Mouse (Mus musculus): ENCODE measurements around the gene Eya4. TPM values are rescaled to one million over a fixed set of nuclear protein-coding genes. Genes with fewer than 3 reads are reported as not detected.

Eya4 gene
- total RNA-seq, 2 experiments from 2014 or later, result 4.9 to 5.1 TPM

DNA sequence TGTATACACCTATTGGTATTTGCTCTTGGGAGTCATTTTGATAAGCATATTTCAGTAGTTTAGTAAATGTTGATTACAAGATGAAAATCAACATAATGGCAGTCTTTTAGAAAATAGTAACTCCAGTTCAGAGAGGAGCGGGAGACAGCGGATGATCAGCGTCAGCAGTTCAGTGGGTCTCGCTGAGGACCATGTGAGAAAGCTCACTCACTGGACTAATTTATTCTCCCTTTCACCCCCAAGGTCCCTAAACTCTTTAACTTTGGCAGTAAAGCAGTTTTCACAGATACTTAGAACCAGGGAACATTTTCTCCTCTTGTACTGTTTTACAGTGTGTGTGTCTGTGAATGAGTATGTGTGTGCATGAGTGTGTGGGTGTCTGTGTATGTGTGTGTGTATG, 115.2 kb downstream of the Eya4 start:
- DNase-seq (ENCODE audit: low spot score in 2 of 2), result no peak

DNA sequence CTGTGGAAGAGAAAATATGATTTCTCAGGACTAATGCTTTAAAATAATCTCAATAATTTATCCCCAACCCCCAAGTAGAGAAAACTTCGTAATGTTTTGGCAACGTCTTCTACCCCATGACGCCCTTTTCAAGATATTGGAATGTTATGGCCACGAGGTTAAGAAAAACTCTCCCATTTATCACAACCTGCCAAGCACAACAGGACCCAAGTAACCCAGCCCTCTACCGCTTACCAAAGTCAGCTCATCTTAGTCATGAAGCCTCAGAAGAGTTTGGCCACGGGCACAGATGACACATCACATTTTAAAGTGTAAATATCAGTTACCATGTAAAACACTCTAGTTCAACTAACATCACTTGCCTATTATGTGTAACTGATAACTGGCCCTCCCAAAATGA, 117.2 kb downstream of the Eya4 start:
- DNase-seq (ENCODE audit: low spot score in 2 of 2), result no peak

- DNase-seq (ENCODE audit: low spot score in 2 of 2), result no peak
Observed at GRCm38 (mm10) chr10:23230863-23231262, 119.7 kb downstream of the Eya4 start.

DNA sequence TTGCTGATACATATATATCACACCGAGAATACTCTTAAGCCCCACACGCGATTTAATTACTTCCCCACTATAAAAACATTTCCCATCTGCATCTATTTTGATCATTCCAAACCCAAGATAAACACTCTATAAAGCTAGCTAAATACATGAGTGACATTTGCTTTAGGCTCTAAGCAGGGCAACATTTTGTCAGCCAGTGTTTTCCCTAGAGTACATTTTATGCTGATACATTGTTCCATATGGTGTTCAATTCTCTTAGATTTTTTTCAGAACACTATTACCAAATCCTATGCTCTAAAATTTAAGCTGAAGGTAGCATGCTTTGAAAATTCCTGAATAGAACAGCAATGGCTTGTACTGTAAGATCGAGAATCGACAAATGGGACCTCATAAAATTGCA, 127.2 kb downstream of the Eya4 start:
- no peak for DNase-seq (ENCODE audit: low spot score in 2 of 2)

GRCm38 (mm10) chr10:23220432-23220831, 130.2 kb downstream of the Eya4 start:
- no peak for DNase-seq (ENCODE audit: low spot score in 2 of 2)

GRCm38 (mm10) chr10:23216815-23217214, 133.8 kb downstream of the Eya4 start:
- no peak for DNase-seq (ENCODE audit: low spot score in 2 of 2)

- no peak for DNase-seq (ENCODE audit: low spot score in 2 of 2)
Observed at GRCm38 (mm10) chr10:23211381-23211780, 139.2 kb downstream of the Eya4 start.

DNA sequence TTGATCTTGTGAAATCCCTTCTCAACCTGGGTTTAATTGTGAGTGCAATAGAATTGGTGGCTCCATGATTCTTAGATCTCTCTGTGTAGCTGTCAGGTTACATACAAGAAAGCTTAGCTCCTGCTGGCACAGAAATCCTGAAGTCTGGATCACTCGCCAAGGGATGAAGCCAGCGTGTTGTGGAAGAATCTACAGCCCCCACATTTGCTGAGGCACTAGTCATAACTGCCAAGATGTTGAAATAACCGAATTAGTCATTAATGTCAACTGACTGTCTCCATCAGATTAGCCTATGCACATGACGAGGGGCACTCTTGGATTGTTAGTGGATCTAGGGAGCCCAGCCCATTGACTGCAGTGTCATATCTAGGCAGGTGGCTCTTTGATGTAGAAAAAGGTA, 146.7 kb downstream of the Eya4 start:
- DNase-seq (ENCODE audit: low spot score in 2 of 2), result no peak

GRCm38 (mm10) chr10:23203144-23203838, 147.3 kb downstream of the Eya4 start:
- no peak for DNase-seq (ENCODE audit: low spot score in 2 of 2)

DNA sequence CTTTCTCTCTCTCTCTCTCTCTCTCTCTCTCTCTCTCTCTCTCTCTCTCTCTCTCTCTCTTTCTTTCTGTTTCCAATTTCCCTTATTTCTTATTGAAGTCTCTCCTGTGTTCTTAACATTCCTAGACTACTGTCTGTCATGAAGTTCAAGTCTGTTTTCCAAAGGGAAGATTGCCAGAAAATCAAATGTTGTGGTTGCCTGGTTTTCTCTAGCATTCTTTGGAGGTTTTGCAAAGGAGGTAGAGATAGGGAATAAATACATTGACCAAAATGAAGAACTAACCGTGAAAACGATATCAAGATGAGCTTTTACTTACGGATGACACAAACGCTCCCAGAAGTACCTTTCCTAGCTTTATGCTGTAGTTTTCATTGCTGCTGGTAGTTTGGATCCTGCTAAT, 148.0 kb downstream of the Eya4 start:
- DNase-seq (ENCODE audit: low spot score in 2 of 2), result no peak

DNA sequence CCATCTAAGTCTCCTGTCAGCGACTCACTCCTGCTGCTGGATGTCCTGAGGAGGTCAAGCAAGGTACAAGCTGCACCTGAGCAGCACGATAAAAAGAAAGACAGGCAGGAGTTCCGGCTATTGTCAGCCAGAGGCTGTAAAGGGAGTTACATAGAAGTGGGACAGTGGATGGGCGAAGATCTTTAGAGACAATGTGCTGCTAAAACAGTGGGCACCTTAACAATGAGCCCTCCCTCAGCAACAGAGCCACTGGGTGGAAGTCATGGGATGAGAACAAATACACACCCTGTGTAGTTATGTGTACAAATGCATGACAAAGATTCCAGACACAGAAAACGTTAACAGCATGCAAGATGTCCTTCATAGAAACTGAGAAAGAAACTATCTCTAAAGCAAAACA, 152.3 kb downstream of the Eya4 start:
- no peak for DNase-seq (ENCODE audit: low spot score in 2 of 2)

- no peak for DNase-seq (ENCODE audit: low spot score in 2 of 2)
Observed at GRCm38 (mm10) chr10:23196336-23196735, 154.2 kb downstream of the Eya4 start.

GRCm38 (mm10) chr10:23195337-23195736, 155.2 kb downstream of the Eya4 start:
- DNase-seq (ENCODE audit: low spot score in 2 of 2), result no peak

GRCm38 (mm10) chr10:23189836-23190235, 160.8 kb downstream of the Eya4 start:
- DNase-seq (ENCODE audit: low spot score in 2 of 2), result no peak

DNA sequence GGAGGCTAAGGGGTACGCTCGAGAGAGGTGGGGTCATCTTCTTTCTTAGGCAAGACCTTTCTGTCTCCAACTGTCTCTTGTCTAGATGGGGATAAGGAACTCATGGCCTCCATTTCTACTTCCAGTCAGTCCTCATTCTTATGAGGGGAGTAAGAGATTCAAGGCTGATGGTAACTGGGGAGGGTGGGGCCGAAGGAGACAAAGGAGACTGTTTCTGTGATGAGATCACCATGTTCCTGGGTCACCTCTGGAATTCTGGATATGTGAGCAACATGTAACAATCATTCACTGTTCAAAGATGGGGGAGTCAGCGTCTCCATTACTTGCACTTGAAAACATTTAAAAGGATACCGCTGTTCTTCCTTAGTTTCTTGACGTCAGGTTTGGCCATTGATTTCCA, 165.2 kb downstream of the Eya4 start:
- DNase-seq (ENCODE audit: low spot score in 2 of 2), result no peak

- DNase-seq (ENCODE audit: low spot score in 2 of 2), result no peak
Observed at GRCm38 (mm10) chr10:23181572-23182493, 168.8 kb downstream of the Eya4 start.

GRCm38 (mm10) chr10:23179285-23179684, 171.3 kb downstream of the Eya4 start:
- no peak for DNase-seq (ENCODE audit: low spot score in 2 of 2)

DNA sequence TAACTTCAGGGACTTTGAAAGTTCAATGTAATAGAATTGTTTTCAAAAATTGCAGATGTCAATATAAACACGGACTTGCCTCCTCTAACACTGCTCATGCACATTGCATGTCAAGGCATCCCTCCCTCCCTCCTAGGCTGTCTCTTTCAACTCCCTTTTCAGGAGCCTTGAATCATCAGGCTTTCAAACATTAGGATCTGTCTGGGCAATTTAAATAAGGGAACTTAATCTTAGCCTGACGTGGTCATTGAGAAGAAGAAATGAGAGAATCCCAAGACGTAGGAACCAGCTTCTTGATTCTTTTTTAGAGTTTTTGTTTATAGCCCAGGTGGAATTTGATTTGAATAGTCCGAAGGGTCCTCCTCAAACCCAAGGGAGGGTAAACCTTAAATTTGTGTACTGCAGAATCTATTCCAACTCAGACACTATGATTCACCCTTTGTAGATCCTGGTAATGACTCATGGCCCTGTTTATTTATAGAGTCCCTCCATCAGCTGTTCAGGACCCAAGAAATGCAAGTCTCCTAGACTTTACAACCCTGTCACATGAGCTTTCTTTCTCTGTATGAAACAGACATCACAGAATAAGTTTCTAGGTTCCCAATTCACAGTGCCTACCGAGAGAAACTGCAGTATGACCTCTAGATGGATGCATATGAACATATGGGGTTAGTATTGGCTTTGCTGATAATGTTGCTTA, 173.1 kb downstream of the Eya4 start:
- DNase-seq (ENCODE audit: low spot score in 2 of 2), result no peak

- DNase-seq (ENCODE audit: low spot score in 2 of 2), result no peak
Observed at GRCm38 (mm10) chr10:23176666-23177346, 173.8 kb downstream of the Eya4 start.

GRCm38 (mm10) chr10:23171541-23171940, 179.0 kb downstream of the Eya4 start:
- no peak for DNase-seq (ENCODE audit: low spot score in 2 of 2)

GRCm38 (mm10) chr10:23165089-23165642, 185.4 kb downstream of the Eya4 start:
- no peak for DNase-seq (ENCODE audit: low spot score in 2 of 2)

Measured in layer of hippocampus, postnatal 10 days (tissue).